Mouse (Mus musculus) spleen, postnatal 4 days (tissue): ENCODE measurements at regions not wholly inside any gene's neighbourhood (a gene's known extent, or its start where the extent isn't known, plus 50 kb on each side); places are given as distances from the start of the nearest gene placed in this dataset.
A peak's percentile ranks its signal among the peaks of the same experiment; 100 is the strongest.
"Not testable (repeated sequence)": the region's sequence is repeated elsewhere in the genome, so short reads cannot be mapped to it uniquely, and the experiment has no call there.

ENCODE experiments used
- DNase-seq, 2 experiments: peaks; one replicate each; pipeline ENCODE4 v3.0.0; 2022; ENCODE audit warnings: low spot score in 2 of 2

DNA sequence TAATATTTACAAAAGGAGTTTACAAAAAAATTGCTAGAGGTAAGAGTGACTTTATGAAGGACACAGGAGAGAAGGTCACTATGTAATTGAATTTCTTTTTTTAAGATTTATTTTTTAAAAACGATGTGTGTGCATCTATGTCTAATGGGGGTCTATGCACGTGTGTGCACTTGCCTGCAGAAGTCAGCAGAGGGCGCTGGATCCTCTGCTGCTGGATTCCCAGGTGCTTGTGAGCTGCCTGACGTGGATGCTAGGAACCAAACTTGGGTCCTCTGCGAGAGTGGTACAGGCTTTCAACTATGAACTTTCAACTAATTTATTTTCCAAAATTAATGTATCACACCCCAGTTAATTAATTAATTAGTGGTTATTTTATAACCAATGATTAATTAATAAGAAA lies 85.0 kb downstream of the Glrx3 start:
- DNase-seq, result no peak

DNA sequence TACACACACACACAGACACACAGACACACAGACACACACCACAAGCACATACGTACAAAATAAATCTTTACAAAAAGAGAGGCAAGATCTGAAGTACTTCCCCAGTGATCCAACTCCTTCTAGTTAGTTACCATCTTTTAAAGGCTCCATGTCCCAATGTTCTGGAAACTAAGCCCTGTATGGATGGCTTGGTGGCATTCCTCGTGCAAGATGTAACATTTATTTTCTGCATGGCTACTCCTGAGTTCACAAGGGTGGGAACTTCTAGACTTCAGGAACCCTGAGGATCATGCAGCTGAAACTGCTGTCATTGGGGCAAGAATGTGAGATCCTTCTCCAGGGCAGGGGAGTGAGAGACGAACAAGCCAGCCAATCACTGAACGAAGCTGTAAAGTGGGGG lies 96.1 kb downstream of the Glrx3 start:
- no peak for DNase-seq

DNA sequence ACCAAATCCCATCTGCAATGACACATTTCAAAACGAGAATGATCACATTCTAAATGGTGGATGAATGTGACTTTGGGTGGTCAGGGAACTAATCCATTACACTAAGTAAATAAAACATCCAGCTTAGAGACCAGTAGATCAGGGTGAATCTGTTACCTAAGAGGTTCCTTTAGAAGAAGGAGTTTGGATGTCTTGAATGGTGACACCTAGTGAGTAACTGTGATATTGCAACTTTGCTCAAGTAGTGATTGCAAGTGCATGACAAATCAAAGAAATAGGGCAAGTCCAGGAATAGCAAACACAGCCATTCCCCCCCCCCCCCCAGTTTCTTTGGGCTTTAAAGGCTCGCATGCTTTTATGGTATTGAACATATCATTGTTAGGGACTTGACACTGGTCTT lies 112.6 kb downstream of the Glrx3 start:
- DNase-seq, result no peak

DNA sequence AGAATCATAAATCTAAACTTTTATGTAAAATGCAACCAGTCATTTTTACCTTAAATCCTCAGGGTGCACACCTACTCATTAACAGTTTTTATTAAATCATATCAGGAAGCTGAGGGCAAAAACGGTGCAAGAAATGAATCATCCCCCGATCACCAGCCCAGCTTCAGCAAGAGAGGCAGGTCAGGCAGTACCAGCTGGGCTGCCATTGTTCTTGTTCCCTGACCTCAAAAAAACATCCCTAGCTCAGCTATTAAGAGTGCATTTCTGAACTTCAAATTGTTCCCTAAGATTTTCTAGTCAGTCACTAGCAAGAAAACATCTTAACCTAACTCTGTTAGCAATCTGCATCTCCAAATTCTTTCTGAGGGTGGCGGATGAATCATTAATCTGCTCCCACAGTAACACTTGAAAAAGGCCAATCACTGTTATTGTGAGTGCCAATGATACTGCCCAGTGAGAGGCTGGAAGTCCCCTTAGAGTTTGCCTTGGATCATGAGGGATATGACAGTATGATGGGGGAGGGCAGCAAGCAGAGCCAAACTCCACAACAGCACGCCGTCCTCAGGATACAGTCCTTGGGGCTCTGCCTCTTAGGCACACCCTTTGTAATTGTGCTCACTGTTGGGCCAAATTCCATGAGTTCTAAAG lies 115.3 kb downstream of the Glrx3 start:
- DNase-seq, result no peak

DNA sequence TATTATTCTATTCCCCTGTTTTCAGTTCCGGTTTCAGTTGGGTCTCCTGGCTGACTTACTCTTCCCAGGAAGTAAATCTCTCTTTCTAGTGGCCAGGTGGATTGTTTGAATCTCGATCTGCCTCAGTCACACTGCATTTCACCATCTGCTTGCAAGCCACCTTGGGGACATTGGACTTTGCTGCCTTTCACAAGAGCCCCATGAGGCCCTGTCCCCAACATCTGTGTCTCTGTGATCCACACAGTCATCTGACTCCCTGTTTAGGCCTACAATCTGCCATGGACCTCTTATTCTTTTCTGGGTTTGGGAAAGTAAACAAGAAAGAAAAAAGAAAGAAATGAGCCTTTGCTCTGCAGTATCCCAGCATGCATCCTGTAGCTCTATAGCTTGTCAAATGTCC lies 118.1 kb downstream of the Glrx3 start:
- DNase-seq, result no peak

DNA sequence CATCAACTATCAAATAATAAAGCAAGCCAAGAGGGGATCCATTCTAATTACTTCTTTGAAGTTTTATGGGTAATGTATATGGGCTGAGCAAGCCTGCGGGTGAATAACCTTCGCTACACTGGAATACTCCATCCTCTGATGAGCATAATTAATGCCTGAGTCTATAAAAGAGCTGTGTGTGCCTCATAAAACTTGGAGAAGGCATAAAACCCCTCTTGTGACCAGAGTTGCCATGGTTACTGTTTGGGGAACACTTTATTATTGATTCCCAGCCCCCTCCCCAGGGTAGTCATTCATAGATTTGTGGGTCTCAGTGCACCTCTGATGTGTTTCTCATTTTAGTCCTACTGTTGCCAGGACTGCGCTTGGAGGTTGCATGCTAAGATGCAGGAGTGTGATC lies 120.0 kb downstream of the Glrx3 start:
- no peak for DNase-seq

DNA sequence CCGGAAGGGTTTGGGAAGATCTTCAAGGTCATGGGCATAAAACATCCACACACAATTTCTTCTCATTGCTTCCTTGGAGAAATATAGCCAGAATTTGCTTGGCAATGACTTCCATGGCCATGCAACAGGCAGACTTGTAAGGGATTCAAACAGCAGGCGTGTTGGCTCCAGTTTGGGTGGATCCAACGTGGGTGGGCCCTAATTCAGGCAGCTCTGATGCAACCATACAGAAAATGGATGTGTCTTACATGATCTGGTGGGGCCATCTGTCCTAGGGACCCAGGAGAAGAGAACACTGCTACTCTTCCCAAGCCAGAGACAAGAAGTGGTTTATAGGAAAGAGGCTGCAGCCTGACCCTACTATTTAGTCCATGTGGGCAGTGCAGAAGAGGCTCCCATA lies 121.5 kb downstream of the Glrx3 start:
- no peak for DNase-seq

DNA sequence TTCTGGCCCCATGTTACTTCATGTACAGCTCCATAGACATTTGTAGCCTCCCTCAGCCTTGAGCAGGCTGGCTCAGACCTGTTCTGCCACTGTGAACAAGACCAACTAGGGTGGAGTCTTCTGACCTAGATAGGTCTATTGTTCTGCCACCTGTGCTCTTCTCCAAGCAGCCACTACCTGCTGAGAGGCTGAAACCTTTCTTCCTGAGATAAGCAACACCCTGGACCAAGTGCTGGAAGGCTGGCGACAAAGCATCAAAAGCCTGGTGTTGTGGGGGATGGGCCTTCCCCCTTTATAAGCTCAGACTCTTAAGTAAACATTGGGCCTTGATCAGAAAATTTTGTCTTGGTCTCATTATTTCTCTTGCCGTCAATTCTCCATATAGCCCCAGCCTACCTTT lies 132.8 kb downstream of the Glrx3 start:
- DNase-seq, result no peak

DNA sequence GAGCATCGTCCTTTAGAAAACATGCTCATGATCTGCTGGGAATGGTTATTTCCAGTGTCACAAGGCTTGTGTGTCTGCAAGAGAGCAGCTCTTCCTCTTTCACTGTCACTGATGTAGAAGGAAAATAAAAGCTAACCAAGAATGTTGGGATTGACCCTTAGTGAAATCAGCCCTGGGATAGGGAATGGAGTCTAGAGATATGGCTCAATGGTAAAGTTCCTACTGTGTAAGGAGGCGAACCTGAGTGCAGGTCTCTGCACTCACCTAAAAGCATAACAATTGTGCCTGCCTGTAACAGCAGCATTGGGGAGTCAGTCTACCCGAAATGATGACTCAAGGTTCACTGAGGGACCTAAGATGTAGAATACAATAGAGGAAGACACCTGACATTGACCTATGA lies 138.1 kb downstream of the Glrx3 start:
- no peak for DNase-seq

DNA sequence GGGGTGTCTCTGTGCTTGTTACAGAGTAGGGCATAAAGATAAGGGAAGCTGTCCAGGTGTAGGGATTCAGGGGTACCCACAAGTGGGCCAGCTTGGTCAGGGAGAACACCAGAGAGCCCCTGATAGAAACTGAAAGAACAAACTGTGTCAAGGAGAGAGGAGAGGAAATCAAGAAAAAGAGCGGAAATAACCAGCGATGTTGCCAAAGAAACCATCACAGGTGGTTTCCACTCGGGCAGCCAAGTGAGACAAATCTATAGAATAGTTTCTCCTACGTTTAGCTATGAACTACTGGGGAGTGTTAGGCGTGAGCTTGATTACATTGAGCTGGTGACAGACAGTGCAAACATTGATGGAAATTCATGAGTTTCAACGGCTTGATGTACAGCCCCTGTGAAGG lies 138.8 kb downstream of the Glrx3 start:
- peak in 1 of 2 experiments; percentile 15 for DNase-seq

DNA sequence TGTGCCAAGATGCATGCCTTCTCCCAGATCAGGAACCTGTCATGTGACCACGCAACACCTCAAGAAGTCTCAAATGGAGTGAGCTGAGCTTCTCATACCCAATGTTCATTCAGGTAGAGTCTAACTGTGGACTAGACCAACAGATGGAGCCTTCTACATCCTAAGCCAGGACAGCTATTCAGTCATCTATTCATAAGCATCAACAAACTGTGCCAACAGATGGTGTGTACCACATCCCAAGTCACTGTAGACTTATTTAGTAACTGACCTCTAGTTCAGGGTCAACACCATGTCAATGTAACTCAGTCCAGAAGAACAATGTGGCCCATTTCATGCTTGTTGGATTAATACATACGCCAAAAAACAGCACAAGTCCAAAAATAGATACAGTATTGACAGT lies 146.1 kb downstream of the Glrx3 start:
- no peak for DNase-seq

DNA sequence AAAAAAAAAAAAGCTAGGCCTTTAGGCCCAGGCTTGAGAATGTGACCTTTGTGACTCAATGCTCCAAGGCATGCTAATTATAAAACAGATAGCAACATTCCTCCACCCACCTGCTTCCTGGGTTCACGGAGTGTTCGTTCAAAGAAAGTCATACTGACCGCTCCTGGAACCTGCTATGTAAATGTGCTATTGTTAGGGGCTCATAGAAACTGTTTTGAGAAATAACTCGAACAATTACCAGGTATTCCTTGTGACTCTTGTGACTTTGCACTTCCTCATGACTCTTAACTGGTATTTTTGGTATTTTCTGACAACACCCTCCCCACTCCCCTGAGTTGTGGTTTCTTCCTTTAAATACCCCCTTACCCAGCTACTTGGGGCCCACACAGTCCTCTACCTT lies 147.5 kb downstream of the Glrx3 start:
- DNase-seq, result not testable (repeated sequence)

DNA sequence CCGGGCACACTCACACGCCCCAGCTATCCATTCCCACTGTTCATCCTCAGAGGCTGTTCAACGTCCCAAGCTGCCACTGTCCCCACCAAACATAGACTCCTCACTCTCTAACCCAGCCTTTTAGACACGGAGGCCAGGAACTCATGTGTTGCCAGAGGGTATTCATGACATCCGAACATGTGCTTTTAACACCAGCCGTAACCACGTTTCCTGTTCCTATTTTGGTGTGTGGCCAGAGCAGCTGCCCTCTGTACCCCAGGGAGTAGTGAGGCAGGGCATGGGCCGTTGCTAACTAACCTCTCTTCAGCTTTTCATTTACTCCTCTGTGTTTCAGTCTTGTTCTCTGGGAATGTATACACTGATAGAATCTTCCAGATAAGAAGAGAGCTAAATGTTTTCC lies 156.2 kb downstream of the Glrx3 start:
- DNase-seq, result peak; percentile 48 to 65

DNA sequence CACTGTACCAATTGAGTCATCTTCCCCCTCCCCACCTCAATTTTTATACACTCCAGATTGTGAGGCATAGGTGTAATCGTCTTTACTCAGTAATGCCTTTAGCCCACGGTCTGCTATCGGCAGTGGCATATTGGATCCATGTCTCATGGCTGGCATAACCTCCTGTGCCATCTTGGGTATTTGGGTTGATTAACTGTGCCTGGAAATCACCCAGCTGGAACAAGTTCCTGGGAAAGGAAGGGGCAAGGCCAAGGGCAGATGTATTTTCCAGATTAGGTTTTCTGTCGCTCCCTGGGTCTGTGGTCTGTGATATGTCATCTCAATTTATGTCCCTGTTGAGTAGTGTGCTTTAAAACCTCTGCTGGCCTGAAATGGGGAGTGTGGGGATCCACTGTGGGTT lies 158.2 kb downstream of the Glrx3 start:
- no peak for DNase-seq

DNA sequence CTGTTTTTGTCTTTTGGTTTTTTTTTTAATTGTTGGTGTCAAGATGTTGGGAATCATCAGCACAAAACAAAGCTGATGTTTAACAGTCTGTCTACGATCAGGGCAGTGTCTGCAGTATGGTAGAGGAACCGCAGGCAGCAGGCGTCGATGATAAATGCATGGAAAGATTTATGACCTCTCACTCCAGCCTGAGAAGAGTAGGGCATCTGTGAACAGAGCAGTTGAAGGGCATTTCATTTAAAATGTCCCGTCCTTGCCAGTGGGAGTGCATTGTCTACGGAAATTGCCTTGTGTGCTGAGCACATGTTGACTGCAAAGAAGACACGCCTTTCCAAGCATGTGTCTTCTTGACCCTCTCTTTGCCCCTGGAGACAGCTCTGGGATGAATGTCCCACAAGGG lies 158.7 kb downstream of the Glrx3 start:
- DNase-seq, result no peak

DNA sequence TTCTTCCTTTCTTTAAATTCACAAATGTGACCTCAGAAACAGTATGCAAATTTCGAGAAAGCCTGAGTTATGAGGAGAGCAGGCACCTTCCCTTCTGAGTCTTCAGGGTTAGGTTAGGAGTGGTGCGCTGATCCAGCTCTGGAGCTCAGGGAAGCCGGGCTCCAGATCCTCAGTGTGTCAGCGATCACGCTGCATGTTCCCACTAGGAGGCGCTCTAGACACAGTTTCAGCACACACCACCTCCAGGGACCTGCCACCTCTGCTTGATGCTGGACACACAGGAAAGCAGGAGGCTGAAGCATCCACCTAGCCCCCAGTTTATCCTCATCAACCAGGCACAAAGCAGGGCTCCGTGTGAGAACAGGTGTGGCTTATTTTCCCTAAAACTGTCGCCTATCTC lies 165.6 kb downstream of the Glrx3 start:
- peak; percentile 38 to 76 for DNase-seq

DNA sequence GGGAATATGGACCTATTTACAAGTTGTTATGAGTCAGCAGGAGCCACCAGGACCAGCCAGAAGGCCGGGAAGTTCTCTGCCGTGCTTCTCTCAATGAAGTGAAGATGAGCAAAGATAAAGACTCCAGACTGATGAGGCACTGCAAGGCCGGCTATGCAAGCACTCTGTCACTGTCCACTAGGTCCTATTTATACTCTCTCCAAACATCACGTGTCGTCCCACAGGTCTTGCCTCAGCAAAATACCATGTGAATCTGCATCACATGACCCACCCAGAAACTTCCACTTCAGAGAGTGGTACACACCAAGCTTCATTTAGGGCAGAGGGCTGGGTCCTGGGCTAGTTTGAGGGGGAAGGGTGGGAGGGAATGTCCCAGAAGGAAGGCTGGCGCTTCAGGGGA lies 172.3 kb downstream of the Glrx3 start:
- DNase-seq, result no peak

DNA sequence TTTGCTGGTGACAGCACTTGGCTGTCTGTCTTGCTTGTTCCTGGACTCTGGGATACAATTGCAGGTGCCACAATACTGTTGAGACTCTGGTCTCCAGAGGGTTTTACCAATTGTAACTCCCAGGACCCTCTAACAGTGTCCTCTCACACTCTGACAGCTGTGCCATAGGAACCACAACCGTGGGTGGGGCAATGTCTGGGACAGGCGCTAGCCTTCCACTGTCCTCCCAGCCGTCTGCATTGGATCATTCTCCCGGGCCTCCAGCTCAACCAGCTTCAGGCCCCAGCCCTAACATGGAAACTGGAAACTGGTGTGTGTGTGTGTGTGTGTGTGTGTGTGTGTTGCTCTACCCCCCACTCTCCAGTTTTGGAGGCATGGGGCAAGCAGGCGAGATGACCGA lies 173.9 kb downstream of the Glrx3 start:
- DNase-seq, result no peak

DNA sequence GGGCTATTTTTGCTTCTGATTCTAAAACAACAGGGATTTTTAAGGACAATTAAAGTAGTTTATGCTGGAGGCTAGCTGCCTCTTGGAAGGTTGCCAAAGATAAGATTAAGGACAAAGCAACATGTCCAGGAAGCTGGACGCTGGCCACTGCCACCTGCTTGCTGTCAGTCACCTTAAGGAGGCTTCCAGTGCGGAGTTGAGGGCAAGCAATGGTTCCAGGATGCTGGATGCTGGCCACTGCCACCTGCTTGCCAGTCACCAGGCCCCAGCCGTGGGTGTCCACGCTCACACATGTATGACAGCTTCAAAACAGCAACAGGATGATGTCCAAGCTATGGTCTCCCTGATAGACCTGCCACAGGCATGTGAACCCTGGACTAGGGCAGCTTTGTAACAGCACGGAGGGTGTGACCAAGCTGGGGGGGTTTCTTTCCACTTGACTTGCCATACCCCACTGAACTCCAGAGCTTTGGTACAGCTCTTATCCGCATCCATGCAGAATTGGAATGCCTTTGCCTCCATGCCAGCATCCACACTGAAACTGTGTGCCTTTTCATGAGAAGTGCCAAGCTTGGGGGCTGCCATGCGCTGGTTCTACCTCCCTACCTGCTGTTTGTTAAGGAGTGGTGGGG lies 174.6 kb downstream of the Glrx3 start:
- no peak for DNase-seq

DNA sequence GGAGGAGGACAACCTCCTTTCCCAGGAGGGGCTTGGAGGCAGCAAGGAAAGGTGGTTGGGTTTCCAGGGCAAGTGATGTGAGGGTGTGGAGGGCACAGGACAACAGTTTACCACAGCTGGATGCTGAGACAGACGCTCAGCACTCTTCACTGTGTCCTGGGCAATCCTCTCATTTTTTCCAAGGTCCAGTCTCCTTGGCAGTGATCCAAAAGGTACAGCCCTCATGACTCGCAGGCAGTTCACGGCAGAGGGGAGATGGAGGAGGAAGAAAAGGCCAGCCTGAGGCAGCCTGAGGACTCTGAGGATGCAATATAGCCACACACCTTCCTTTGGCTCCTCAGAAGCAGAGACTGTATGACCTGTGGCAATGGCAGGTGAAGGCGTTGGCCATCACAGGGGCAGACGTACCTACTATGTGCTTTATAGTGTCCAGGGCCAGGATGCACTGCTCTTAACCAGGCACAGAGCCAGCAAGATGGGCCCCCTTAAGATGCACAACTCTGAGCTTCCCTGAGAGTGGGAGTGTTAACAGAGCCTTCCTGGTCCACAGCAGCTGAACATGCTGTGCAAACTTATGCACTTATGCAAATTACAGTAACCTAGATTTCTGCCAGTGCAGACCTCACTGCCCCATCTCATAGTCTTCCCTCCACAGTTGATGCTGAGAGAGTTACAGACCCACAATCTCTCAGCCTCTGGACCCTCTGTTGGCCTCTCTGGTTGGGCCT lies 181.2 kb downstream of the Glrx3 start:
- DNase-seq, result no peak

DNA sequence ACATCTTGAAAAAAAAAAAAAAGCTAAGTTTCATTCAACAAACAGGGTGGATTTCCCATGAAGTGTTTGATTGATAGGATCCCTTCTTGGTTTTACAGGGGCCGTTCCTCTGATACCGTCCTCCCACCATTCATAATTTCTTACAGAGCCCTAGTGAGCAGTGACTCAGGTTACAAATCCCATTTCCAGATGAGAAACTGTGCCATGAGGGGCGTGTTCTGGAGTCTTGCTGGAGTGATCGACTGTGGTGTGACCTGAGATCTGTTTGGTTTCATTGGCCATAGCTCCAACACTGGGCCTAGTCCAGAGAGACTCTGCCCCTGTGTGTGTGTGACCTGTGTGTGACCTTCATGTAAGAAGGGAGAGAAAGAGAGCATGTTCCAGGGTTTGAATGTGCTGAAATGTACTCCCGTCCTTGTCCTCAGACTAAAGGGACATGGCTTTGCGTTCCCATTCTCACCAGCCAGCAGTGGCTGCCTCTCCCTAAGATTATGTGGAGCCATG lies 181.9 kb downstream of the Glrx3 start:
- DNase-seq, result no peak

DNA sequence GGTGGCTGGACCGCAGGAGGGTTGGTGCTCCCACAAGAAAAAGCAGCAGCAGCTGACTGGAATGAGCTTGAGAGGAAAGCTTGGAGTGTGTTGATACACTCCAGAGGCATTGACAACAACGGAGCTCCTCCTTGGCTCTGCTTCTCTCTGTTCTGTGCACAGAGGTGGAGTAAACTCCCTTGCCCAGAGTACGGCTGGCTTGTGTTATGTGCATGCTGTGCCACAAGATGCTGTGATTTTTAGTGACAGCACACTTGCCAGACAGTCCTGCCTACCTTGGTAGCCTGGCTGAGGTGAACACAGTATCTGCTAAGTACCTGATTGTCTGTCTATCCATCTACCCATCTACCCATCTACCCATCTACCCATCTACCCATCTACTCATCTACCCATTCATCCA lies 190.9 kb downstream of the Glrx3 start:
- DNase-seq, result no peak

DNA sequence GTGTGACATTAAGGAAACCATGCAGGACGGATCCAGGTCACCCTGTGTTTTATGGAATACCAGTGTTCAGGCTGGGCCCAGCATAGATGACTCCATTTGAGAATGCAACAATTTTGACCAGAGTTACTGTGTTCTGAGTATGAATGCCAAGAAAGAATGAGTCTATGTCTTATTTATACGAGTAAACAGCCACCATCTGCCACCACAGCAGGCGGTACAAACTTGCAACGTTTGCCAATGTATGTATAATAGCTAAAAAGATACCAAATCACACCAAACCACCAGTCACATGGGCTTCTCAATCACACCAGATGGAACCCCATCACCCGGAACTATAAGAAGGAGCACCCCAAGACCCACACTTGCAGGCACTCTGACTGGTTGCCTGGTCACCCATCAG lies 192.1 kb downstream of the Glrx3 start:
- DNase-seq, result no peak
